Mouse (Mus musculus) bone marrow macrophage, adult 2 months (primary cell): ENCODE measurements at regions not wholly inside any gene's neighbourhood (a gene's known extent, or its start where the extent isn't known, plus 50 kb on each side); places are given as distances from the start of the nearest gene placed in this dataset.

Experiments used
- CTCF ChIP-seq: IDR thresholded peaks from 2 replicates; pipeline ENCODE4 v1.5.1; 2012; ENCODE audit warnings: low read depth, mild to moderate bottlenecking, low read length, moderate library complexity
- POLR2A ChIP-seq: IDR thresholded peaks from 2 replicates; pipeline ENCODE4 v1.6.1; 2012; ENCODE audit warnings: mild to moderate bottlenecking, low read depth, low read length, borderline replicate concordance

DNA sequence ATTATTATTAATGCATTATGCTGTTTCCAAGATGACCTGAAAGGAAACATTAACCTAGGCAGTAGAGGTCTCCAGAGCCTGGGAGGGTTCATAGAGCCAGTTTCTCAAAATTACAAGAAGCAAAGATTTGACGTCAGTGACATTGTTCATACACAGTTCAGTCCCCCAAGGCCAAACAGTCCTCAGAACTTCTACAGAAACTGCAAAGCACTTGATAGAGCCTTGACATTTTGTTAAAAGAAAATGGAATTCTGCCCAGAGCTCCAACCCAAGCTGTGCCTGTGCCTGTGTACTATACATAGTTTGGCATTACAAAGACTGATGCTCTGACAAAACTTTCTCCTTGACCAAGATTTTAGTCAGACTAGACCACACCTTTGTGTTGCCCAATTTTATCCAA lies 118.9 kb downstream of the H2al2a start:
- TF ChIP-seq CTCF (no peak), POLR2A (no peak)
